Mouse (Mus musculus) ovary, postnatal 36 days (tissue): ENCODE data around the gene Hist1h2aa.

Experiments used
- DNase-seq: peaks from one replicate; pipeline ENCODE4 v3.0.0; 2022; ENCODE audit warnings: low spot score, mixed read lengths

Hist1h2aa gene

DNA sequence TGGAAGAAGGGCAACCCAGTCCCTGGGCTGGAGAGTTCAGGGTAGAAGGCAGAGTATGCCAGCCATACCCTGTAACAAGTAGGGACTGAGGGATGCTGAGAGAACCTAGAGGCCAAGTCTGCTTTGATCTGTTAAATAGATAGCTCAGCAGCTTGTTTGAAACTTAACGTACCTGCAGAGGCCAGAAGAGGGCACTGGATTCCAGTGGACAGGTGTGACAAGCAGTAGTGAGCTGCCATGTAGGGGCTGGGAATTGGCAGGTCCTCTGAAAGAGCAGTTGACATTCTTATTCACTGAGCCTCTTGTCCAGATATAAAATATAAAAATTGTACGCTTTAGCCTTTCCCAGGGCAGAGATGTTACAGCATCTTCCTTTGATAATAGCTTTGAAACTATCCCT, 8.6 kb downstream of the Hist1h2aa start:
- DNase-seq: no peak

DNA sequence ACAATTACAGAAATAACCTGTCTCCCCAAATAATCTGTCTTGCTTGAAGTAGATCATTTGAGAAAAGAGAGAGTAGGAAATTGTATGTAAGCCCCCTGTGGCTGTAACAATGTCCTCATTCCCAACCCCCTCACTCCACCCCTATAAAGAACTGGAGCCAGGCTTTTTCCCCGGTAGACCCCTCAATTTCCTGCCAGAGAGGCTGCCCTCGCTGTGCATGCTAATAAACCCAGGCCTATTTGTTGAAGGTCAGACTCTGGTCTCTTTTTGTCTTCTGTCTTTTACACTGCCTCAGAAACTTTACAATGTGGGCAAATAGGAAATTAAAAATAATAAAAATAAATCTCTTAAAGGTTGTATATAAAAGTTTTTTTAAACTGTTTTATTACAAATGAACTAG, 12.0 kb downstream of the Hist1h2aa start:
- DNase-seq: no peak

DNA sequence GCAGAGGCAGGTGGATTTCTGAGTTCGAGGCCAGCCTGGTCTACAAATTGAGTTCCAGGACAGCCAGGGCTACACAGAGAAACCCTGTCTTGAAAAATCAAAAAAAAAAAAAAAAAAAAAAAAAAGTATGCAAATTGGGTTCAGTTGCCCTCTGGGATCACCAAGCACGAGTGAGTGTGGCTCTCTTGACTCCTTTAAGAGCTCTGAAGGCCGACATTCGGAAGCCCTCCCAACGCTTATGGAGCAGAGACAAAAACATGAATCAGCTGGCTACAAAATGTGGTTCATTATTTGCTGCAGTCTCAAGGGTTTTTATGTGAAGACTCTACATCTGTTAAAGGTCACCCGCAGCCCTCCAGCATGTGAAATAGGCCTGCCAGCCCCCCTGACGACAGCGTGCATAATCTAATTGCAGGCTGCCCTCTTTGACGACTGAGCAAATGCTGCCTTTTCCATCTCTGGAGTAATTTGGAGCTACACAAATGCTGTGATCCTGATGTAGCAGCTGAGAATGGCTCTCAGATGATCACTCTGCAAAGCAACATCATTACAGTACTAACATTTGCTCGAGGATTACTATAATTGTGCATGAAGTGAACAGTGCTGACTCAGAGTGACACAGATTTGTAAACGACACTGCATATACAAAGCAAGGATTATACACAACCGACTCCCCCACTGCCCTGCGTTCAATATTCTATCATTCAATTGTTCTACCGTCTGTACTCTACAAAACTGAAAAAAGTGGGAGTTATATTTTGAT, 15.4 kb downstream of the Hist1h2aa start:
- no peak for DNase-seq

DNA sequence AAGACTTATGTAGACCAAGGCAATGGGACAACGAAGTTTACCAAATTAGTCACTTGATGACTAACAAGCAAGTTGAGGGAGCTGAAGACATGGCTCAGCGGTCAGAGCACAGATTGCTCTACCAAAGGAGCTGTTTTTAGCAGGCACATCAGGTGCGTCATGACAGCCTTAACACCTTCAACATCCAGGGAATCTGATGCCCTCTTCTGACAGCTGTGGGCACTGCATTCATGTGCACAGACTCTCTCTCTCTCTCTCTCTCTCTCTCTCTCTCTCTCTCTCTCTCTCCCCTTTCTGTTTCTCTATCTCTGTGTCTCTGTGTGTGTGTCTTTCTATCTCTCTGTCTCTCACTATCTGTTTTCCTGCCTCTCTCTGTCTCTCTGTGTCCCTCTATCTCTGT, 16.7 kb downstream of the Hist1h2aa start:
- DNase-seq: no peak

DNA sequence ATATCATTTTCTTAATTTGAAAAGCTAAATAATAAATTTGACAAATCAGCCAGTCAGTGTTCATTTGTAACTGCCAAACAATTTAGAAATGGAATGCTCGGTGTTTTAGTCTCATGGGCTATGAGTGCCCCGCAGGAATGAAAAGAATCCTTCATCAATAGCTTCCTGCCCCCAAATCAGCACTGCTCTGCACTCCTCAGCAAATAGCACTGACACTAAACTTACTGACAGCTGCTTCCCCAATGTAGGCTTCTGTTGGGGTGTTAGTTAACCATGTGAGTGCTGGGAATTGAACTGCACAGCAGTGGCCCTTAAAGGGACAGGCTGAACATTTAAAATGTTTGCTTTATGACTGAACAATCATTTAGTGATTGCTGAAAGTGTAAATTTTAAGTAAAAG, 25.5 kb downstream of the Hist1h2aa start:
- DNase-seq: no peak

DNA sequence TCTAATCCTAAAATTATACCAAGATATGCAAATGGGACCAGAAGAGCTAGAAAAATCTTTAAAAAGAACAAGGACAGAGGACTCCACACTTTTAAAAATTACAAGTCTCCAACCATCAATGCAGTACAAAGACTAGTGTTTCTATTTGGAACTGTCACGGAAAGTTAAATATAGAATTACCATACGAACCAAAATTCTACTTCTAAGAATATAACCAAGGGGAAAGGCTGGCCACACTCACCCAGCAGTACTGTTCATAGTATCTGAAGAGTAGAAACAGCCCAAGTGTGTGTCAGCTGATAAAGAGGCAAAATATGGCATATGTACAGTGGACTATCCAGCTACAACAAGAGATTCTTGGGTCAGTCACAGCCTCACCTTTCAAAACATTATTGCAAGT, 30.6 kb downstream of the Hist1h2aa start:
- no peak for DNase-seq

DNA sequence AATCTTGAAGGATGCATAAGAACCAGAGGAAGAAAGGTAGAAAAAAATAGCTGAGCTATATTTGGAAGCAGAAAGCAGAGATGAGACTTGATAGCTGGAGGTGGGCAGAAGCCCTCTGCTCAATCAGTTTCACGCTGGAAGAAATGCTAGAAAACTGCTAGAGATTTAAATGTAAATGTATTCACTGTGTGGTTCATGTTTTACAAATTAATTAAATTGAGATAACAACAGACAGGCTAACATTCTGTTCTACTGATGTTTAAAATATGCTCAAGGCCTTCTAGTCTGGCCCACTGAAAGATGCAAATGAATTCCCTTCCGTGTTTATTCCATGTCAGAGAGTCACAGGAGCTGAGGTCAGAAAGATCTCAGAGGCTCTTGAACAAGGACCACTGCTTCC, 37.6 kb downstream of the Hist1h2aa start:
- DNase-seq: no peak

DNA sequence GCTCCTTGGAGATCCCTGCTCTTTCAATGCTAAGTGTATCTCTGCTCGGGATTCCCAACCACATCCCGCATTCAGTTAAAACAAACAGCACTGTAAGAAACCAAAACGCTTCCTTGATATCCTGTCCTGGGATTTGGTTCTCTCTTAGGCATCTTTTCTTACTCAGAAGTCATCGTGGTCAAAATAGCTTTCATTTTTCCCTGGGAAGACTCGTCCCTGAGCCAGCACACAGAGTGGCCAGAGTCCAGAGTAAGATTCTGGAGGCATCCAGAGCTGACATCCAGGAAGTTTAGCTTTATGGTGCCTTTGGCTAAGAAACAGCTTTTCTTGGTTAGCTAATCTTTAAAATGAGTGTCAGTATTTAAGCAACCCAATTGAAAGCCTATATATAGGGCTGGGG, 38.0 kb downstream of the Hist1h2aa start:
- no peak for DNase-seq
